Mouse (Mus musculus) forebrain, embryonic 14.5 days (tissue): ENCODE results near the gene Abca7. TPM values are rescaled to one million over a fixed set of nuclear protein-coding genes. Genes with fewer than 3 reads are reported as not detected.
A peak's percentile ranks its signal among the peaks of the same experiment; 100 is the strongest.

Experiments used
- ATAC-seq: fragments of 200-750 bp; cut with Nextera tagmentation; 2 replicates; pipeline ENCODE4 v1.8.0; 2017; ENCODE audit warnings: mild to moderate bottlenecking, moderate library complexity
- DNase-seq: peaks from one replicate; pipeline ENCODE4 v3.0.0-alpha.2; 2015; ENCODE audit warnings: low spot score
- H3K27ac ChIP-seq: fragments of 300-500 bp; sonication (generic); 2 replicates; pipeline ENCODE4 v1.5.1; 2014; ENCODE audit warnings: low read depth, mild to moderate bottlenecking, control low read depth, low read length, moderate library complexity
- H3K27me3 ChIP-seq: fragments of 300-500 bp; sonication (generic); replicated peaks from 2 replicates; pipeline ENCODE4 v1.6.1; 2014; ENCODE audit warnings: low read length, control low read depth, mixed read lengths; ENCODE audit not compliant: control insufficient read depth, insufficient read depth
- H3K36me3 ChIP-seq: fragments of 300-500 bp; sonication (generic); 2 replicates; pipeline ENCODE4 v1.6.1; 2014; ENCODE audit warnings: low read length, control low read depth; ENCODE audit not compliant: control insufficient read depth, insufficient read depth
- H3K4me1 ChIP-seq: fragments of 300-500 bp; sonication (generic); 2 replicates; pipeline ENCODE4 v1.6.1; 2014; ENCODE audit warnings: antibody characterized with exemption, low read length, control low read depth; ENCODE audit not compliant: control insufficient read depth, insufficient read depth
- H3K4me2 ChIP-seq: fragments of 300-500 bp; sonication (generic); 2 replicates; pipeline ENCODE4 v1.6.1; 2014; ENCODE audit warnings: mild to moderate bottlenecking, control low read depth, low read length
- H3K4me3 ChIP-seq: fragments of 300-500 bp; sonication (generic); 2 replicates; pipeline ENCODE4 v1.5.1; 2014; ENCODE audit warnings: low read depth, low read length, control low read depth
- H3K9ac ChIP-seq: fragments of 300-500 bp; sonication (generic); 2 replicates; pipeline ENCODE4 v1.6.1; 2014; ENCODE audit warnings: mild to moderate bottlenecking, low read length, control low read depth, moderate library complexity
- H3K9me3 ChIP-seq: fragments of 300-500 bp; sonication (generic); replicated peaks from 2 replicates; pipeline ENCODE4 v1.6.1; 2016; ENCODE audit warnings: low read length, control low read depth, mixed read lengths; ENCODE audit not compliant: control insufficient read depth
- WGBS: fragments of 180-500 bp; shearing (Covaris S2); extraction: QIAGEN DNeasy Blood & Tissue Kit; methylation state at CpG from one replicate; pipeline ENCODE4 v1.1.7; 2014; 5-methylcytosine and 5-hydroxymethylcytosine counted together
- polyA plus RNA-seq: library from polyadenylated mRNA; unstranded; fragments of >200 nt; fragmentation: Nextera tagmentation; extraction: Ambion mirVana; gene quantifications from 2 replicates; pipeline ENCODE4 v1.2.1, GENCODE M21; 2014

Abca7 gene
- polyA plus RNA-seq, 1 experiment from 2014 or later = 2.1 TPM

- H3K4me3 ChIP-seq = no peak overlapping the region
- WGBS = 19% methylated on average over 3 of the region's 3 CpGs
- no peaks in the 10 kb centered on the region; the same call in 1 of the 2 replicates for H3K4me1 ChIP-seq
- no peak overlapping the region for H3K27ac ChIP-seq
- H3K9ac ChIP-seq = no peak overlapping the region
- no peaks in the 10 kb centered on the region for H3K9me3 ChIP-seq
- no peak overlapping the region for H3K4me2 ChIP-seq
- DNase-seq (no peak), ATAC-seq (no peak)
- peaks cover 45% of the 10 kb centered on the region for H3K36me3 ChIP-seq
- H3K27me3 ChIP-seq = peaks cover 30% of the 10 kb centered on the region
These were observed 27.1 kb upstream of the Abca7 start for GRCm38 (mm10) chr10:79969124-79969568.

GRCm38 (mm10) chr10:79970415-79971182, 25.7 kb upstream of the Abca7 start, which contains the start of gene Grin3b:
Gene Grin3b, plus strand, starts transcription at chr10:79970715.
- peak within 1 kb of the TSS; percentile 49 for H3K9ac ChIP-seq

GRCm38 (mm10) chr10:79971183-79971497, 25.2 kb upstream of the Abca7 start:
- WGBS = 3% methylated on average over 21 of the region's 21 CpGs
- no peak for ATAC-seq
- H3K27ac ChIP-seq = no peak overlapping the region

More at GRCm38 (mm10) chr10:79970415-79971182, 25.7 kb upstream of the Abca7 start, which contains the start of gene Grin3b:
- Histone ChIP-seq H3K4me1 (no peaks in the 10 kb centered on the region; the same call in 1 of the 2 replicates), H3K9me3 (no peaks in the 10 kb centered on the region), H3K27me3 (peaks cover 30% of the 10 kb centered on the region), H3K4me3 (peak within 1 kb of the TSS; percentile 23), H3K27ac (no peak within 1 kb of the TSS), H3K36me3 (peaks cover 41% of the 10 kb centered on the region), H3K4me2 (peak within 1 kb of the TSS; percentile 47)
- 12% methylated on average over 30 of the region's 47 CpGs for WGBS
- no peak for ATAC-seq
- no peak for DNase-seq

GRCm38 (mm10) chr10:79972831-79973230, 23.5 kb upstream of the Abca7 start:
- H3K27ac ChIP-seq = no peak overlapping the region
- no peaks in the 10 kb centered on the region for H3K9me3 ChIP-seq
- H3K27me3 ChIP-seq = peaks cover 30% of the 10 kb centered on the region
- no peaks in the 10 kb centered on the region; the same call in 1 of the 2 replicates for H3K4me1 ChIP-seq
- no peak for ATAC-seq
- 64% methylated on average over 14 of the region's 14 CpGs for WGBS
- no peak for DNase-seq
- H3K36me3 ChIP-seq = peaks cover 41% of the 10 kb centered on the region
- H3K4me3 ChIP-seq = no peak overlapping the region
- H3K9ac ChIP-seq = no peak overlapping the region
- no peak overlapping the region for H3K4me2 ChIP-seq

More at GRCm38 (mm10) chr10:79971183-79971497, 25.2 kb upstream of the Abca7 start:
- no peaks in the 10 kb centered on the region; the same call in 1 of the 2 replicates for H3K4me1 ChIP-seq
- H3K36me3 ChIP-seq = peaks cover 41% of the 10 kb centered on the region
- peaks cover 30% of the 10 kb centered on the region for H3K27me3 ChIP-seq
- no peak for DNase-seq
- H3K4me2 ChIP-seq = peak overlapping the region; percentile 47
- peak overlapping the region; percentile 49 for H3K9ac ChIP-seq
- no peaks in the 10 kb centered on the region for H3K9me3 ChIP-seq
- peak overlapping the region; percentile 23 for H3K4me3 ChIP-seq

GRCm38 (mm10) chr10:79974087-79974486, 22.2 kb upstream of the Abca7 start:
- Histone ChIP-seq H3K27ac (no peak overlapping the region), H3K9ac (no peak overlapping the region), H3K4me3 (no peak overlapping the region), H3K36me3 (peaks cover 47% of the 10 kb centered on the region), H3K9me3 (no peaks in the 10 kb centered on the region), H3K4me1 (no peaks in the 10 kb centered on the region; the same call in 1 of the 2 replicates), H3K4me2 (no peak overlapping the region), H3K27me3 (peaks cover 30% of the 10 kb centered on the region)
- WGBS = 91% methylated on average over 21 of the region's 21 CpGs
- no peak for ATAC-seq
- no peak for DNase-seq

- Histone ChIP-seq H3K36me3 (peaks cover 53% of the 10 kb centered on the region), H3K9me3 (no peaks in the 10 kb centered on the region), H3K27me3 (peaks cover 28% of the 10 kb centered on the region), H3K4me3 (no peak overlapping the region), H3K9ac (no peak overlapping the region), H3K4me1 (no peaks in the 10 kb centered on the region; the same call in 1 of the 2 replicates), H3K4me2 (no peak overlapping the region), H3K27ac (no peak overlapping the region)
- no peak for ATAC-seq
- DNase-seq = no peak
- WGBS = 92% methylated on average over 8 of the region's 8 CpGs
These were observed 21.6 kb upstream of the Abca7 start for GRCm38 (mm10) chr10:79974668-79975067.

GRCm38 (mm10) chr10:79976071-79976721, 20.1 kb upstream of the Abca7 start:
- H3K27me3 ChIP-seq = peaks cover 16% of the 10 kb centered on the region
- WGBS = 87% methylated on average over 28 of the region's 28 CpGs

GRCm38 (mm10) chr10:79976722-79977107, 19.6 kb upstream of the Abca7 start:
- Histone ChIP-seq H3K36me3 (peaks cover 69% of the 10 kb centered on the region), H3K27ac (no peak overlapping the region), H3K4me3 (no peak overlapping the region), H3K27me3 (peaks cover 11% of the 10 kb centered on the region; the same call in 1 of the 2 replicates), H3K4me2 (no peak overlapping the region), H3K9me3 (no peaks in the 10 kb centered on the region), H3K9ac (no peak overlapping the region), H3K4me1 (no peaks in the 10 kb centered on the region)
- WGBS = 81% methylated on average over 36 of the region's 36 CpGs
- DNase-seq = no peak
- no peak for ATAC-seq

More at GRCm38 (mm10) chr10:79976071-79976721, 20.1 kb upstream of the Abca7 start:
- H3K36me3 ChIP-seq = peaks cover 64% of the 10 kb centered on the region
- ATAC-seq (no peak), DNase-seq (no peak)
- no peaks in the 10 kb centered on the region for H3K9me3 ChIP-seq
- H3K4me3 ChIP-seq = no peak overlapping the region
- H3K4me2 ChIP-seq = no peak overlapping the region
- H3K4me1 ChIP-seq = no peaks in the 10 kb centered on the region
- H3K27ac ChIP-seq = no peak overlapping the region
- no peak overlapping the region for H3K9ac ChIP-seq
